In genomic region chr6:125307091-125307490, GRCm38 (mm10) we compare ENCODE assay signal across 24 mouse cellular contexts. TPM values are rescaled to one million over a fixed set of nuclear protein-coding genes. Genes with fewer than 3 reads are reported as not detected.
DNase-seq lines count a peak whose midpoint lies in the region; ATAC-seq lines count a peak whose summit lies in the region.
"Had no signal": no experiment of that assay in that cellular context is flagged by ENCODE, and none has a peak within 500 bp of the region (broad histone marks: within the 10 kb centered on the region; RNA-seq: fewer than 3 reads in every experiment).

No protein-coding gene starts in this region.

- H3K4me2 ChIP-seq in heart, embryonic 16.5 days (ENCODE audit: low read depth, low read length) = no peak overlapping the region
- H3K4me2 ChIP-seq in heart, embryonic 12.5 days = no peak overlapping the region
- H3K4me2 ChIP-seq: embryonic facial prominence, embryonic 13.5 days; embryonic facial prominence, embryonic 15.5 days; forebrain, embryonic 12.5 days had no signal

- H3K9ac ChIP-seq in heart, embryonic 16.5 days (ENCODE audit: low read length) = no peak overlapping the region
- no peak overlapping the region for H3K9ac ChIP-seq in heart, embryonic 12.5 days
- H3K9ac ChIP-seq: embryonic facial prominence, embryonic 13.5 days; embryonic facial prominence, embryonic 15.5 days; forebrain, embryonic 12.5 days had no signal

- intact Hi-C loops in heart, postnatal 14 days (cut with DNase I) = no loop called here

- H3K27me3 ChIP-seq in heart, embryonic 16.5 days (ENCODE audit: control insufficient read depth, insufficient read depth, low read length) = no peaks in the 10 kb centered on the region
- H3K27me3 ChIP-seq in heart, embryonic 12.5 days (replicated peaks) = no peaks in the 10 kb centered on the region
- H3K27me3 ChIP-seq: embryonic facial prominence, embryonic 13.5 days; embryonic facial prominence, embryonic 15.5 days; forebrain, embryonic 12.5 days had no signal

- DNase-seq in heart, adult 11 months = peak; percentile 87
- DNase-seq in heart, postnatal 14 days = no peak
- DNase-seq: adrenal gland, adult 2 months; adrenal gland, postnatal 10 days; adrenal gland, postnatal 25 days; cerebellum, adult 11 months; cerebellum, adult 18-20 months; cerebellum, adult 9-10 months; cerebellum, postnatal 36 days; embryo, embryonic 11 days had no signal

- WGBS in heart, embryonic 16.5 days = 89% methylated on average over 5 of the region's 5 CpGs
- 83% methylated on average over 5 of the region's 5 CpGs for WGBS in heart, embryonic 12.5 days

- H3K36me3 ChIP-seq in heart, embryonic 16.5 days (ENCODE audit: control insufficient read depth, insufficient read depth) = peaks cover 35% of the 10 kb centered on the region
- H3K36me3 ChIP-seq in heart, embryonic 12.5 days = peaks cover 50% of the 10 kb centered on the region
- H3K36me3 ChIP-seq: forebrain, embryonic 12.5 days had no signal

- ATAC-seq in heart, embryonic 16.5 days (replicated peaks; ENCODE audit: extremely low read depth, insufficient read depth, low FRiP score) = 0 out of 2 replicates have a peak, but pooled peaks have one; percentile 15
- no peak for ATAC-seq in heart, embryonic 12.5 days (ENCODE audit: insufficient number of reproducible peaks, low FRiP score)
- ATAC-seq: forebrain, embryonic 14.5 days; forebrain, embryonic 16.5 days had no signal

- H3K27ac ChIP-seq in heart, embryonic 16.5 days (ENCODE audit: low read length) = no peak overlapping the region
- no peak overlapping the region for H3K27ac ChIP-seq in heart, embryonic 12.5 days (ENCODE audit: poor library complexity, severe bottlenecking)
- H3K27ac ChIP-seq: embryonic facial prominence, embryonic 13.5 days; embryonic facial prominence, embryonic 15.5 days; forebrain, embryonic 10.5 days; forebrain, embryonic 12.5 days had no signal

- H3K4me1 ChIP-seq in heart, embryonic 16.5 days (ENCODE audit: control insufficient read depth, insufficient read depth, low read length) = peaks cover 9% of the 10 kb centered on the region
- peaks cover 17% of the 10 kb centered on the region for H3K4me1 ChIP-seq in heart, embryonic 12.5 days (replicated peaks)

- no peaks in the 10 kb centered on the region for H3K9me3 ChIP-seq in heart, embryonic 16.5 days (replicated peaks; ENCODE audit: control insufficient read depth, low read length)
- peaks cover 14% of the 10 kb centered on the region for H3K9me3 ChIP-seq in heart, embryonic 12.5 days (replicated peaks)
- H3K9me3 ChIP-seq: embryonic facial prominence, embryonic 13.5 days; embryonic facial prominence, embryonic 15.5 days; forebrain, embryonic 10.5 days; forebrain, embryonic 12.5 days had no signal

- no peak overlapping the region for H3K4me3 ChIP-seq in heart, embryonic 16.5 days (ENCODE audit: low read length)
- no peak overlapping the region for H3K4me3 ChIP-seq in heart, embryonic 12.5 days
- H3K4me3 ChIP-seq: embryonic facial prominence, embryonic 13.5 days; embryonic facial prominence, embryonic 15.5 days; erythroblast, embryonic 14.5 days; forebrain, embryonic 10.5 days; forebrain, embryonic 12.5 days had no signal

RNA-seq across cellular contexts. Expression of gene Ltbr, which starts 6.6 kb away (rescaled TPM):
- total RNA-seq in heart, postnatal 14 days (2021) = 10 to 100 TPM; 34.6 to 36.0 TPM
- 43.0 and 51.4 TPM in 2 replicates for polyA plus RNA-seq in heart, embryonic 16.5 days (2015; fragmentation: Nextera tagmentation; extraction: Ambion mirVana)
- polyA plus RNA-seq in heart, embryonic 12.5 days (2016; fragmentation: Nextera tagmentation; extraction: Ambion mirVana) = 40.9 and 41.2 TPM in 2 replicates

RNA-seq across cellular contexts. Expression of gene Scnn1a, which starts 13.4 kb away (rescaled TPM):
- 1 to 10 TPM in 1 of 2 experiments, under 1 TPM in 1; 1.00 to 1.1 TPM for total RNA-seq in heart, postnatal 14 days (2021)
- 2.6 and 2.9 TPM in 2 replicates for polyA plus RNA-seq in heart, embryonic 16.5 days (2015; fragmentation: Nextera tagmentation; extraction: Ambion mirVana)
- 0.70 and 0.80 TPM in 2 replicates for polyA plus RNA-seq in heart, embryonic 12.5 days (2016; fragmentation: Nextera tagmentation; extraction: Ambion mirVana)
- total RNA-seq: MEL had no signal

RNA-seq across cellular contexts. Expression of gene Tuba3a, which starts 21.2 kb away (rescaled TPM):
- not detected for total RNA-seq in heart, postnatal 14 days (2021)
- polyA plus RNA-seq in heart, embryonic 16.5 days (2015; fragmentation: Nextera tagmentation; extraction: Ambion mirVana) = not detected in 2 replicates
- polyA plus RNA-seq in heart, embryonic 12.5 days (2016; fragmentation: Nextera tagmentation; extraction: Ambion mirVana) = not detected in 2 replicates
- total RNA-seq: adrenal gland, adult 2 months; adrenal gland, postnatal 10 days; adrenal gland, postnatal 25 days; adrenal gland, postnatal 4 days; common myeloid progenitor, adult 5-6 weeks; MEL had no signal
- polyA plus RNA-seq: adrenal gland, adult 2 months; brain, embryonic 14.5 days; embryonic facial prominence, embryonic 11.5 days; erythroblast, embryonic 14.5 days; forebrain, embryonic 12.5 days; forebrain, embryonic 16.5 days had no signal

RNA-seq across cellular contexts. Expression of gene Tnfrsf1a, which starts 42.1 kb away (rescaled TPM):
- total RNA-seq in heart, postnatal 14 days (2021) = 10 to 100 TPM; 63.4 to 70.7 TPM
- 54.2 and 54.8 TPM in 2 replicates for polyA plus RNA-seq in heart, embryonic 16.5 days (2015; fragmentation: Nextera tagmentation; extraction: Ambion mirVana)
- polyA plus RNA-seq in heart, embryonic 12.5 days (2016; fragmentation: Nextera tagmentation; extraction: Ambion mirVana) = 37.2 and 37.9 TPM in 2 replicates
